Mouse (Mus musculus) ovary, adult 18-20 months (tissue): ENCODE results near the gene Rnase11.

ENCODE experiments used
- DNase-seq: peaks from one replicate; pipeline ENCODE4 v3.0.0; 2022; ENCODE audit warnings: low spot score, mixed read lengths

Rnase11 gene

DNA sequence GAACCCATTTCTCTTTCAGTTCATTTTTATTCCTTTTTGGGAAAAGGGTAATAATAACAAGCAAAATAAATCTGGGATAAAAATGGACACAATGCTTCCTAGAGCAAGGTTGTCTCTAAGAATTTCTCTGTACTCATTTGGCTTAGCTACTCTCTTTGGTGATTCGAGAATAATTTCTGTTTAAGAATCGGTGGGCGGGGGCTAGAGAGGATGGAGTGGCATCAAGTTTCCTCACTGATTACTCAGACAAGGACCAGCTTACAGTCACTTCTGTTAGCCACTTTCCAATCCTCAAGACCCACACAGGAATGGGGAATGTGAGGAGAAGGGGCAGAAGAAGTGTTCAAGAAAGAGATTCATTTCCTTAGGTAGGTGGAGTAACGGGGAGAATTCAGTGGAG, 41.2 kb downstream of the Rnase11 start:
- no peak for DNase-seq

DNA sequence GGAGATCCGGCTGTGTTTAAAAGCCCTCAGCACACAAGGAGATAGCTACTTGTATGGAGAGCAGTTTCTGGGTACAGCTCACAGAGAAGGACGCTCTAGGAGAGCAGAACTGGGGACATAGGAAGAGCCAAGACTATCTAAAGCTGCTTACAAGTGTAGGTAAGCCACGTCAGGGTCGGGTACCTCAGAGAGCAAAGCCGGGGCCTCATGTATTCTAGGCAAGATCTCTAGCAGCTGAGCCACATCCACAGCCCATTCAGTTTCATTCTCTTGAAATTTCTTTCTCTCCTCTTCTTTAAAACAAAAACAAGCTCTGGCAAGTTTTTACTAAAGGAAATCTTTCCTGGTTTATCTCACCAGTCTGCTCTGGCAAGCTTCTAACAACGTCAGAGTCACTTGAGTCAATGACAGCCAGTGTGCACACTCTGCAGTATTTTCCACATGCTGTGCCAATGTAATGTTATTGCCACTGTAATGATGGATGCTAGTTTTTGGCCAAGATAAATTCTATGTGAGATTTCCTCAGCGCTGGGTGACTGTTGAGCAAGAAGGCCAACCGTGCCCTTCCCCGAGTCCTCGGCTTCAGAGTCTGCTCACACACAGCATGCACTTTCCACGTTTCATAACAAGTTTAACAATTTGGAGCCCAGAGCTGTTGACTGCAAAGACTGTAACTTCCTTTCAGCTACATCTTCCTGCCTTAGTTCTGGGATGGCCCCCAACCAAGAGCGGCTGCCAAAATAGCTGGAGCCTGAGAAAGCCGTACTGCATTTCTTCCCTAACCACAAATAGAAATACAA, 41.8 kb downstream of the Rnase11 start:
- DNase-seq, result peak; percentile 30

DNA sequence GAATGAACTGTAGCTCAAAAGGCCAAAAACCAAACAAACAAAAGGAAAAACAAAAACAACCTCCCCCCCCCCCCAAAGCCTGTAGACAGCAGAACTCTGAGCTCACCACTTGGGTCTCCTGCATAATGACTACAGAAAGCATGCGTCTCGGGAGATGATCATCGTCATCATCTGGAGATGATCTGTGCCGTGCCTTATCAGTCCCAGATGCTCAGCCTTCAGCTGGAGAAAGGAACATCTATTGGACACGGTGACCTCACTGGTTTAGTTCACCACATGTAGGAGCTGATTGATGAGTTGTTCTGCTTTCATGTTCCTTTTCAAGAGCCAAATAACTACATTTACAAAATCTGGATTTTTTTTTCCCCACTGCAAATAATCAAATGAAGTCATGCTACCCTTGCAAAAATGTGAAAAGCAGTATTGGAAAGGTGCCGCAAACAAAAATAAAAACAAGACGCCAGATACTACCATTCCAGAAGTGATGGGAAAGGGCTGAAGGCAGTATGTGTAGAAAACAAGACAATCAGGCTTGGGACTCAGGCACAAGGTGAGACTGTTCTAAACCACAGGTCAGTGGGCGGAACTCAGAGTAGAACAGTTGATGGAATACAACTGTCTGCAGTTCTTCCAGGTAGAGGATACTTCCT, 42.7 kb downstream of the Rnase11 start, which contains the start of gene Rnase10:
Gene Rnase10, plus strand, starts transcription at position 600 of the 650 bp plus-strand sequence.
- no peak for DNase-seq
